Mouse (Mus musculus) E14TG2a.4 (cell line): Measurements from ENCODE around the gene B3gntl1.

Experiments used
- H3K27me3 ChIP-seq: 2 replicates; pipeline ENCODE4 v1.6.1; 2014; ENCODE audit warnings: low read length, control low read depth; ENCODE audit not compliant: insufficient read depth
- H3K36me3 ChIP-seq: 2 replicates; pipeline ENCODE4 v1.6.1; 2014; ENCODE audit warnings: low read length, control low read depth; ENCODE audit not compliant: insufficient read depth
- H3K4me1 ChIP-seq: replicated peaks from 2 replicates; pipeline ENCODE4 v1.6.1; 2014; ENCODE audit warnings: low read depth, low read length, control low read depth
- H3K4me3 ChIP-seq: replicated peaks from 2 replicates; pipeline ENCODE4 v1.5.1; 2014; ENCODE audit warnings: mild to moderate bottlenecking, low read length
- H3K9me3 ChIP-seq: 2 replicates; pipeline ENCODE4 v1.6.1; 2014; ENCODE audit warnings: low read length, control low read depth
- CTCF ChIP-seq: conservative IDR thresholded peaks from 2 replicates; pipeline ENCODE4 v1.5.1; 2014; ENCODE audit warnings: low read length
- NANOG ChIP-seq: IDR thresholded peaks from 2 replicates; pipeline ENCODE4 v1.6.1; 2014; ENCODE audit warnings: borderline replicate concordance, low read length, mixed read lengths
- POU5F1 ChIP-seq: IDR thresholded peaks from 2 replicates; pipeline ENCODE4 v1.6.1; 2014; ENCODE audit warnings: low read length, borderline replicate concordance

Gene B3gntl1

DNA sequence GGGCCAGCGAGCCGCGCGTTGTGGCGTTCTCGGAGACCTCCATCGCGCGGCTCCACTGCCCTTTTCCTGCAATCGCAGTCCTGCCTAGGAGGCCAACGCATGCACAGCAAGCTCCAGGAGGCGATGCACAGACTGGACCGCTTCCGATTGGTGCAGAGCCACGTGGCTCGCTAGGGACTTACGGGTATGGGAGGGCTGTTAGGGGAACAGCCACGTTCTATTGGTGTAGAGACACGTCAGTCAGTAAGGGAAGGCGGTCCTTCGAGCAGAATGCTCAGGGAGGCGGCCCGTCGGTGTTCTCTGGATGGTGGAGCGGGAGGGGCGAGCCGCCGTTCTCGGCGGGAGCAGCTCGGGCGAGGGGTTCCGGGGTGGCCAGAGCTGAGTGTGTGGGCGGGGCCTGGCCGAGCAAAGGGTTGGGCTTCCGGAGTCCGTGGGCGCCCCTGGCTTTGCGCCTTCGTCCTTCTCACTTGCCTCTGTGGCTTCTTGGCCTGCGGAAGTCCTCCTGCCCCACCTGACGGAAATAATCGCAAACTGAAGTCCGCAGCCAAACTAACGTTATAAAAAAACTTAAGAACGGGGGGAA lies at the start of gene B3gntl1:
TSS of gene B3gntl1 (minus strand) at position 164 of the 583 bp plus-strand sequence.
- Histone ChIP-seq H3K4me1 (peaks cover 29% of the 10 kb centered on the region), H3K27me3 (no peaks in the 10 kb centered on the region), H3K9me3 (peaks cover 4% of the 10 kb centered on the region; the same call in 1 of the 2 replicates), H3K36me3 (peaks cover 33% of the 10 kb centered on the region), H3K4me3 (peak within 1 kb of the TSS; percentile 90)
- TF ChIP-seq CTCF (no peak), POU5F1 (no peak), NANOG (no peak)

DNA sequence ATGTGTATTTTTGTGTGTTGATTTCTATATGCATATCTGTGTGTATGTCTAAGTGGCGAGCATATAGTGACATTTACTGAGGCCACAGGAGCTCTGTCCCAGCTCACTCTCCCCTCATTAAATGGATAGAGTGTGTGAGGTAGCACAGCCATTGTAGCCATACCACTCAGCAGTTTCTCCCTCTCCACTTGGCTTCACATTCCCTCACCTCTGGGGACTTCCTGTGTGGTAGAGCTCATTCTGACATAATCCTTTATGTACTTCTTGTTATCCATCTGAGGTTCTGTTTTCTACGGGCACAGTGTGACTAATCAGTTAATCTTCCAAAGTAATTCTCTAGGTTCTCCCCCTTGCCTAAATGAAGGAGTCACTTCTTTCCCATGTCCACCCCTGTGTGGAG lies 49.5 kb upstream of the B3gntl1 start:
- peaks cover 9% of the 10 kb centered on the region; the same call in 1 of the 2 replicates for H3K27me3 ChIP-seq
- peaks cover 9% of the 10 kb centered on the region; the same call in 1 of the 2 replicates for H3K4me1 ChIP-seq
- H3K36me3 ChIP-seq, result no peaks in the 10 kb centered on the region
- H3K4me3 ChIP-seq, result no peak overlapping the region
- TF ChIP-seq CTCF (no peak), POU5F1 (no peak), NANOG (no peak)
- 0 out of 2 replicates have a peak, but pooled peaks cover 4% of the 10 kb centered on the region for H3K9me3 ChIP-seq

DNA sequence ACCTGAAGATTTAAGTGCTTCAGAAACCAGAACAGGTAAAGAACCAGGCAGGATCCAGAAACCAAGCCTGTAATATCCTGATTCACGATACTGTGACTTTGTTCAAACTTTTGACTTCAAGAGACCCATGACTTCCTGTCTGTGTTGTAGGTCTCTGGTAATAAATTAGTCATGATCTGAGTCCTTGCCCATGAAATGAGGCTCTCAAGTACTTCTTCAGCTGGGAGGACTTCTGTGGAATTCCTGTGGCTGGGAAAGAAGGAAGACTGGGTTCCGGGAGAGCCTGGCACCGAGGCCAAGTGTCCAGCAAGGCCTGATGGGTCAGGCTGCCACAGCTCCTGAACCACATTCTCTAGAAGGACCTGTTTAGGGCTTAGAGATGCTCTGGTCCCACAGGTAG lies 47.8 kb upstream of the B3gntl1 start:
- Histone ChIP-seq H3K9me3 (0 out of 2 replicates have a peak, but pooled peaks cover 4% of the 10 kb centered on the region), H3K4me3 (no peak overlapping the region), H3K36me3 (no peaks in the 10 kb centered on the region), H3K4me1 (peaks cover 11% of the 10 kb centered on the region; the same call in 1 of the 2 replicates), H3K27me3 (peaks cover 3% of the 10 kb centered on the region; the same call in 1 of the 2 replicates)
- TF ChIP-seq NANOG (no peak), CTCF (no peak), POU5F1 (no peak)

DNA sequence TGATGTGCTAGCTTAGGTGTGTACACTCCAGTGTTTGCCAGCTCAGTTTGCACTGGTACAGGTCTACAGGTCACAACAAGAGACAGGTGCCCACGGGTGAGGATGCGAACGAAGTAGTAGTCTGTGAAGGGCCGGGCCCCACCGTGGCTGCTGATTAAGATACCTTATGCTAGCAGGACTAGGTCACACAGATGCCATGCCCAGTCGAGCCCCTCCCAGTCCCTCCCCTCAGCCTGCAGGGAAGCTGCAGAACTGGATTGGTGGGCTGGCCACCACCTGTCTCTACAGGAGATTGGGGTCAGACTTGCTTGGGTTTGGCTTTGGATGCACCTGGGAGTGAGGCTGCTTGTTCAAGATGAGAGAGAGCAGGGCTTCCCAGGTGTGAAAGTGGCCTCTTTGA lies 44.8 kb upstream of the B3gntl1 start:
- Histone ChIP-seq H3K27me3 (no peaks in the 10 kb centered on the region), H3K36me3 (no peaks in the 10 kb centered on the region), H3K9me3 (no peaks in the 10 kb centered on the region), H3K4me1 (peaks cover 17% of the 10 kb centered on the region), H3K4me3 (no peak overlapping the region)
- no peak for TF ChIP-seq POU5F1
- TF ChIP-seq NANOG, result no peak
- no peak for TF ChIP-seq CTCF

DNA sequence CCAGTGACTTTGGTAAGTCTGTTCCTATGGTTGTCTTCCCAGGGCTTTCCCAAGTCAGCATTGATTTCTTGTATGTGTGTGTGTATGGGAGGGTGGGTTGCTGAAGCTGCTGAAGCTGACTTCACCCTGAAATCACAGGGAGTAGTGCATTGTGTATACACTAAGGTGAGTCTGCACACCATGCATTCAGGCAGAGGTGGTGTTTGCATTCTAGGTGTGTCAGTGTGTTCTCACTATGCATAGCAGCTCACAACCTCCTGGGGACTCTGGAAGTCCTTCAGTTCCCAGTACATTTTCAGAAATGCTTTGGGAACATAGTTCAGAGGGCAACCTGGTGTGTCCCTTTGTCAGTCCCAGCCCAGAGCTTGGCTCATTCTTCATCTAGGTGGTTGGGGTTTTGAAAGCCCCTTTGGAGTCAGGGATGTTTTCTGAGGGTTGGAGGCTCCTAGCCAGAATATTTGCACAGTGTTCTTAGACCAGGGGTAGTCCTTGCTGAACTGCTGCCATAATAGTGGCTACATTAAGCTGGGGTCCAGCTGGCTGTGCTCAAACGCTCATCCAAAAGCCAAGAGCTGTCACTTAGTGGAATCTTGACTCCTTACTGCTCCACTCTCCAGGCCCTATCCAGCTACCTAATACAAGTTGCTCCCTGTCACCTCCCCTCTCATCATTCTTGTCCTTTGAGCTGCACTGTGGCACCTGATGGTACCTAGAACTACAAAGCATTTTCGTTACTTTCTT lies 42.0 kb upstream of the B3gntl1 start:
- Histone ChIP-seq H3K9me3 (no peaks in the 10 kb centered on the region), H3K36me3 (no peaks in the 10 kb centered on the region), H3K4me1 (peaks cover 21% of the 10 kb centered on the region)

DNA sequence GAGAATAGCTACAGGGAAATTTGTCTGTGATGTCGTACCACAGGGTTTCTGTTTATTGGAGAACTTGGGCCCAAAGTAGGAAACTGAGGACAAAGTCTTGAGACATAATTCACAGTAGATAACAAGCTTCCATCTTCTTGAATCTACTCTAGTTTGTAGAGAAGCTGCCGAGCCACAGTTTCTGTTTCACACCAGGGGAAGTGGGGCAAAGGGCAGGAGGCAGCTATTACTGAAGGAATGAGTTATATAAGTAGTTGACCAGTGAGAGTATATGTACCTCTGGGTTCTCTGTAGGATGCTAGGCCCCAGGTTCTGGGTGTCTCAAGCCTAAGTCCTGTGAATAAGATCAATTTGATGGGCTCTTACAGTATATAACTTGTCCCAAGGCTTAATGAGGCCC lies 40.6 kb upstream of the B3gntl1 start:
- no peaks in the 10 kb centered on the region for H3K9me3 ChIP-seq
- H3K27me3 ChIP-seq, result peaks cover 7% of the 10 kb centered on the region
- no peak overlapping the region for H3K4me3 ChIP-seq
- no peaks in the 10 kb centered on the region for H3K36me3 ChIP-seq
- H3K4me1 ChIP-seq, result peaks cover 21% of the 10 kb centered on the region
- TF ChIP-seq CTCF, result no peak
- TF ChIP-seq NANOG, result no peak
- TF ChIP-seq POU5F1, result no peak

More for the DNA sequence above, 42.0 kb upstream of the B3gntl1 start:
- no peak for TF ChIP-seq POU5F1
- TF ChIP-seq NANOG, result no peak
- TF ChIP-seq CTCF, result no peak
- Histone ChIP-seq H3K4me3 (no peak overlapping the region), H3K27me3 (no peaks in the 10 kb centered on the region)

DNA sequence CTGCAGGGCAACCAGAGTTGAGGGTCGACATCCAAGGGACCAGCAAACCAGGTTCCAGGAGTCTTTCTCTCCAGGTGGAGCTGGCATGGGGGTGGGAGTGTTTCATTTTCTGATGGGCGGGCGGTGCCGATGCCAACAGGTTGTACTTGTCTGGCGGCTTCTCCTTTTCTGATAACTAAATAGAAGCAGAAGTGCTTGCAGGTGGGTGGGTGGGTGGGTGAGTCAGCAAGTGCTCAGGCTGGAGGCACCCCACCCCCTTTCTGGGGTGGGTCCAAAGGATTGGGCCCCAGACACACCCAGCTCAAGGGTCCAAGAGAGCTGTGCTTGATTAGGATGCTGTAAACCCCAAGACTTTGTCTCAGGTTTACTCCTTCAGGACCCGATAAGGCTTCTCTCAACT lies 40.0 kb upstream of the B3gntl1 start:
- TF ChIP-seq POU5F1 (no peak), NANOG (no peak)
- Histone ChIP-seq H3K36me3 (no peaks in the 10 kb centered on the region), H3K4me1 (peaks cover 18% of the 10 kb centered on the region), H3K9me3 (no peaks in the 10 kb centered on the region), H3K4me3 (no peak overlapping the region), H3K27me3 (peaks cover 13% of the 10 kb centered on the region)

DNA sequence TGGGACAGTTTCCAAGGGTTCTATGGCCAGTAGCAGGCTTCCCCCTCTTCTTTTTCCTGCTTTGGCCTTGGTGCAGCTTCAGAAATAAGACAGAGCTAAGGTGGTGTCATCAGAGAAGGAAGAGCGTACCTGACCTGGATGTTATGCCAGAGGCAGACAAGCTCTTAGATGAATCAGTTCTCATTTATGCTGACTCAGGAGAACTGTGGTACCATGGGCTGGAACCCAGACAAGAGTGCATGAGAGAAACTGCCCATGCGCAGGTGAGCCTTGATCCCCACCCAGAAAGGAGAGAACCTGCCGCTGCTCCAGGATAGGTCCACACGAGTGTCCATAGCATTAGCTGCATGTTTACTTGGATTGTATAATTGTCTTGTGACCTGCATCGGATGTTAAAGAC lies 37.3 kb upstream of the B3gntl1 start:
- H3K4me1 ChIP-seq, result peaks cover 26% of the 10 kb centered on the region
- peaks cover 33% of the 10 kb centered on the region for H3K27me3 ChIP-seq
- TF ChIP-seq CTCF, result no peak
- TF ChIP-seq NANOG, result no peak
- no peak for TF ChIP-seq POU5F1
- no peak overlapping the region for H3K4me3 ChIP-seq
- no peaks in the 10 kb centered on the region for H3K9me3 ChIP-seq
- H3K36me3 ChIP-seq, result no peaks in the 10 kb centered on the region

DNA sequence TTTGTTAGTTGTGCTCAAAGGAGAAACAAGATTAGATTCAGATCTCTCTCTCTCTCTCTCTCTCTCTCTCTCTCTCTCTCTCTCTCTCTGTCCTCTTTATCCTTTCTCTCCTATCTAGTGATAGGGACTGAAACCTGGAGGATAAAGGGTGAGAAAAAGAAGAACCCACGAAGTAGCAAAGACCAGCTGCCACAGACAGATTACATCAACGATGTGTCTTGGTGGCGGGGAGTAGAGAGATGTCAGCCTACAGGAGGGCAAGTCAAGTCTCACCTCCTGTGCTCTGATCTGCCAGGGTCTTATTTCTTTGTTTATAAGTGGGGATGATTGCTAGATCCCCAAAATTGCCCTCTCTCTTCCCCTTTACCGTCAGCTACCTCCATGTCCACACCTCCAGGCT lies 36.3 kb upstream of the B3gntl1 start:
- no peak for TF ChIP-seq NANOG
- no peak for TF ChIP-seq CTCF
- TF ChIP-seq POU5F1, result no peak
- Histone ChIP-seq H3K4me3 (no peak overlapping the region), H3K27me3 (peaks cover 43% of the 10 kb centered on the region), H3K4me1 (peaks cover 26% of the 10 kb centered on the region), H3K9me3 (no peaks in the 10 kb centered on the region), H3K36me3 (no peaks in the 10 kb centered on the region)
